Mouse (Mus musculus): ENCODE measurements around the gene Gm10681. TPM values are rescaled to one million over a fixed set of nuclear protein-coding genes. Genes with fewer than 3 reads are reported as not detected.
"Not testable (repeated sequence)": the region's sequence is repeated elsewhere in the genome, so short reads cannot be mapped to it uniquely, and the experiment has no call there.

Gm10681 gene
- polyA plus RNA-seq, 1 experiment from 2014 or later = not detected

DNA sequence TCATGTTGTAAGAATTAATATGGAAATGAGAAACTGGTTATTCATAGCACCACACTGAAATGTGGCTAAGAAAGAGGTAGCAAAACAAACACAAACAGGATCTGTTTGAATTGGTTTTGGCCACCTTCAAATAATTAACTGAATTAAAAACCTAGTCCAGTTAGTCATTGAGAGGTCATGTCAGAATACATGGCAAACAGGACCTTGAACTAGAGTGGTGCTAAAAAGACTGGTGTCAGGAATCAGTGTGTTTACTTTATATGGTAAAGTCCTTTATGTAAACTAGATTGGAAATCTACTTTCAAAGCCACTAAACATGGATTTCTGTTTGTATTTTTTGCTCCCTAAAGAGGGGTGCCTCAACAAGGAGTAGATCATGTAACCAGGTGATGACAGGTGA, 6.0 kb downstream of the Gm10681 start:
- not testable (repeated sequence) for H3K4me3 ChIP-seq (ENCODE audit: low read length); H3K4me2 ChIP-seq (ENCODE audit: low read depth, low read length); H3K9ac ChIP-seq (ENCODE audit: low read length); H3K9me3 ChIP-seq (replicated peaks; ENCODE audit: control insufficient read depth, low read length); ATAC-seq (replicated peaks; ENCODE audit: extremely low read depth, insufficient read depth, low FRiP score); H3K27ac ChIP-seq (ENCODE audit: low read length); H3K27me3 ChIP-seq (ENCODE audit: control insufficient read depth, insufficient read depth, low read length); H3K36me3 ChIP-seq (ENCODE audit: control insufficient read depth, insufficient read depth); H3K4me1 ChIP-seq (ENCODE audit: control insufficient read depth, insufficient read depth, low read length)

DNA sequence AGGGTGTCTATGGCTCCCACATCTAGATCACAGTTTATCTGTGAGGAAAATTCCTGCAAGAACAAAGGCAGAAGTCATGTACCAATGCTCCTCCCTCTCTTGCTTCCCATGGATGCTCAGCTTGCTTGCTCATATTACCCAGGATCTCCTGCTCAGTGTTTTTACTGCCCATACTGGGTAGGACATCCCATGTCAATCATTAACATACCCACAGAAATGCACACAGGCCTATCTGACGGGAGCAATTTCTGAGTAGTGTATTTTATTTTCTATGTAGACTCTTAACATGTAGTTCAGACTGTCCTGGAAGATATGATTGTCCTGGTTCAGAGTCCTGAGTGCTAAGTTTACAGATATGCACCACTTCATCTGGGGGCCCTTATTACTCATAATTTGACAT, 6.4 kb downstream of the Gm10681 start:
- H3K27ac ChIP-seq (ENCODE audit: low read length); H3K36me3 ChIP-seq (ENCODE audit: control insufficient read depth, insufficient read depth); H3K4me1 ChIP-seq (ENCODE audit: control insufficient read depth, insufficient read depth, low read length); ATAC-seq (replicated peaks; ENCODE audit: extremely low read depth, insufficient read depth, low FRiP score); H3K4me2 ChIP-seq (ENCODE audit: low read depth, low read length); H3K9ac ChIP-seq (ENCODE audit: low read length); H3K27me3 ChIP-seq (ENCODE audit: control insufficient read depth, insufficient read depth, low read length); H3K9me3 ChIP-seq (replicated peaks; ENCODE audit: control insufficient read depth, low read length); H3K4me3 ChIP-seq (ENCODE audit: low read length): not testable (repeated sequence)
- no CpG with 5 or more reads among the region's 1 CpGs for WGBS

DNA sequence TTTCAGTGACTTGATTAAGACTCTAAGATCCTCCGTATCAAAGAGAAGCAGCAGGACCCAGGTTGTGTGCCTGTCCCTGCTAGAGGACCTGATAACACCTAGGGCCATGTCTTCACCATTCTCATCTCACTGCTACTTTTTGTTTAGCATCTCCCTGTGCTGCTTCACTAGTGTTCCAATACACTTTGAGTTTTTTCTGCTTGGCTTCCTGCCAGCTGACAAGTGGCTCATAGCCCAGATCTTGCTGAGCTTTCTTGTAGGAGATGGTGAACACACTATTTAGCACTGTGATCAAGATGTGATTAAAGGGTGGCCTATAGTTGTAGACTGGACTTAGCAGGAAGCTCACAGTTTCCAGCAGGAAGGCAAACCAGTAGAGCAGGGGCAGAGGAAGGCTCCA, 7.6 kb downstream of the Gm10681 start:
- 29% methylated on average over 1 of the region's 1 CpGs for WGBS
- not testable (repeated sequence) for ATAC-seq (replicated peaks; ENCODE audit: extremely low read depth, insufficient read depth, low FRiP score); H3K27ac ChIP-seq (ENCODE audit: low read length); H3K4me1 ChIP-seq (ENCODE audit: control insufficient read depth, insufficient read depth, low read length); H3K4me2 ChIP-seq (ENCODE audit: low read depth, low read length); H3K9ac ChIP-seq (ENCODE audit: low read length); H3K36me3 ChIP-seq (ENCODE audit: control insufficient read depth, insufficient read depth); H3K9me3 ChIP-seq (replicated peaks; ENCODE audit: control insufficient read depth, low read length); H3K4me3 ChIP-seq (ENCODE audit: low read length); H3K27me3 ChIP-seq (ENCODE audit: control insufficient read depth, insufficient read depth, low read length)

DNA sequence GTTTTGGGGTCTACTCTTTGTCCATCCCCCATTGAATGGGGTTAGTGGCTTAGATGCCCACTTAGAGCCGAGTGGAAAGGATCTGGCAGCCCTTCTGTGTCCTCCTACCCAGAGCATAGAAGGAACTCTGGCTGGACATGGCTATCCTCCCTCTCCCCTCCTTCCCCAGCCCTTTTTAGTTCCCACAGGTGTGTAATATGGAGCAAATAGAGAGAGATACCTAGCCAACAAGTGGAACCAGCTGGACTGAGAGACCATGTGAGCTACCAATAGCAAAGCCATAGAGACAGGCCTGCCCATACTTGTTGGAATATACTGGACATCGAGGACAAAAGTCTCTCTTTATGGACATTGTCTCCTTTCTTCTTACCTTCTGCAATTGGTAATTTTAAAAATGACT, 20.9 kb downstream of the Gm10681 start:
- H3K4me3 ChIP-seq (ENCODE audit: low read length); H3K36me3 ChIP-seq (ENCODE audit: control insufficient read depth, insufficient read depth); ATAC-seq (replicated peaks; ENCODE audit: extremely low read depth, insufficient read depth, low FRiP score); H3K4me1 ChIP-seq (ENCODE audit: control insufficient read depth, insufficient read depth, low read length); H3K4me2 ChIP-seq (ENCODE audit: low read depth, low read length); H3K27ac ChIP-seq (ENCODE audit: low read length); H3K9me3 ChIP-seq (replicated peaks; ENCODE audit: control insufficient read depth, low read length); H3K9ac ChIP-seq (ENCODE audit: low read length); H3K27me3 ChIP-seq (ENCODE audit: control insufficient read depth, insufficient read depth, low read length): not testable (repeated sequence)
- WGBS = 69% methylated on average over 2 of the region's 2 CpGs

DNA sequence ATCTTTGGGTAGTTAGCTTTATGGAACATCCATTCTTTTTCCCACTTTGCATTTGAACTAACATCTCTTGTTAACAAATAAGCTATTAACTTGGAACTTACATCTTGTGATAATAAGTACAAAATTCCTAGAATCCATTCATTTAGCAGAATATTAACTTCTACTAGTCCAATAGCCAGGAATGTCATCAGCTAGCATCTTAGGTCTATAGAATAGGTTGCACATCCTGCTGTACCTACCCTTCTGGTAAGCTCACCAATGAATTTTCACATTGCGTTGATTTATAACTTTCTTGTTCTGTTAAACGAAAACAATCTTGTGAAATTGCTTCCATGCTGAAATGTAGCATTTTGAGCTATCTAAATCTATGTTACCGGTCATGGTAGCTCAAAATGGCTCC, 23.7 kb downstream of the Gm10681 start:
- H3K36me3 ChIP-seq (ENCODE audit: control insufficient read depth, insufficient read depth); H3K27ac ChIP-seq (ENCODE audit: low read length); H3K4me2 ChIP-seq (ENCODE audit: low read depth, low read length); H3K27me3 ChIP-seq (ENCODE audit: control insufficient read depth, insufficient read depth, low read length); H3K9me3 ChIP-seq (replicated peaks; ENCODE audit: control insufficient read depth, low read length); ATAC-seq (replicated peaks; ENCODE audit: extremely low read depth, insufficient read depth, low FRiP score); H3K4me3 ChIP-seq (ENCODE audit: low read length); H3K9ac ChIP-seq (ENCODE audit: low read length); H3K4me1 ChIP-seq (ENCODE audit: control insufficient read depth, insufficient read depth, low read length): not testable (repeated sequence)
- WGBS = no CpG with 5 or more reads among the region's 3 CpGs

DNA sequence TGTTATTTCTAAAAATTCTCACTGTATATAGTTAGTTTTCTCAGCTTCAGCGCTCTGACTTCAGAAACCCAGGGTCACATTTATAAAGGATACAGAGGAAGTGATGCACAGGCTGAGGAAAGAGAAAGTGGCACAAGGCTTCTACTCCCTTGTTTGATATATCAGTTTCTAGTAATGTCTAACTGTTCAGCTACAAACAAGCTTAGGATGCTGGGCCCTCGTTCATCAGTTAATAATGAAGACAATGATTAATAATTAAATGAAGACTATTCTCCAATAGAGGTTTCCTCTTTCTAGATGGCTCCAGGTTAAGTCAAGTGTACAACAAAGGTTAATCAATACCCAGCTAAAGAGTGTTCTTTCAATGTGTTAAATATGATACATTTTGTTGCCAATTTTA, 24.8 kb downstream of the Gm10681 start:
- H3K27me3 ChIP-seq (ENCODE audit: control insufficient read depth, insufficient read depth, low read length); H3K9ac ChIP-seq (ENCODE audit: low read length); H3K4me1 ChIP-seq (ENCODE audit: control insufficient read depth, insufficient read depth, low read length); H3K9me3 ChIP-seq (replicated peaks; ENCODE audit: control insufficient read depth, low read length); H3K27ac ChIP-seq (ENCODE audit: low read length); H3K4me3 ChIP-seq (ENCODE audit: low read length); ATAC-seq (replicated peaks; ENCODE audit: extremely low read depth, insufficient read depth, low FRiP score); H3K4me2 ChIP-seq (ENCODE audit: low read depth, low read length); H3K36me3 ChIP-seq (ENCODE audit: control insufficient read depth, insufficient read depth): not testable (repeated sequence)
- no CpG with 5 or more reads among the region's 2 CpGs for WGBS

DNA sequence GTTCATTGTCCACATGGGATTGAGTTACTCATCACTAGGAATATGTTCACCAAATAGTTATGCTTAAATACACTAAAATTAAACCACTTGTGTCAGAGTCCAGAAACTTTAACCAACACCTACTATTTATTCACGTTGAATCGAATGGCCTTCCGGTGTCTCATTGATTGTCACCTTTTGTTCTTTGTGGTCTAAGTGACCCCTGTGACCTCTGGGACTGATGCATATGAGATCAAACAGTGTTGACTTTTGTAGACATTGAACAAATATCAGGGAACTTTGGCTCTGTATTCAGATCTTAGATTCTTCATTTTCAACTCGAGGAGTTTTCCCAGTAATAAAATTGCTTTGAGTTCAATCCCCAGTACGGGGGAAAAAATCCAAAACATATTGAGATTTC, 27.9 kb downstream of the Gm10681 start:
- not testable (repeated sequence) for H3K27me3 ChIP-seq (ENCODE audit: control insufficient read depth, insufficient read depth, low read length); ATAC-seq (replicated peaks; ENCODE audit: extremely low read depth, insufficient read depth, low FRiP score); H3K27ac ChIP-seq (ENCODE audit: low read length); H3K36me3 ChIP-seq (ENCODE audit: control insufficient read depth, insufficient read depth); H3K4me2 ChIP-seq (ENCODE audit: low read depth, low read length); H3K4me1 ChIP-seq (ENCODE audit: control insufficient read depth, insufficient read depth, low read length); H3K4me3 ChIP-seq (ENCODE audit: low read length); H3K9me3 ChIP-seq (replicated peaks; ENCODE audit: control insufficient read depth, low read length); H3K9ac ChIP-seq (ENCODE audit: low read length)
- no CpG with 5 or more reads among the region's 5 CpGs for WGBS

DNA sequence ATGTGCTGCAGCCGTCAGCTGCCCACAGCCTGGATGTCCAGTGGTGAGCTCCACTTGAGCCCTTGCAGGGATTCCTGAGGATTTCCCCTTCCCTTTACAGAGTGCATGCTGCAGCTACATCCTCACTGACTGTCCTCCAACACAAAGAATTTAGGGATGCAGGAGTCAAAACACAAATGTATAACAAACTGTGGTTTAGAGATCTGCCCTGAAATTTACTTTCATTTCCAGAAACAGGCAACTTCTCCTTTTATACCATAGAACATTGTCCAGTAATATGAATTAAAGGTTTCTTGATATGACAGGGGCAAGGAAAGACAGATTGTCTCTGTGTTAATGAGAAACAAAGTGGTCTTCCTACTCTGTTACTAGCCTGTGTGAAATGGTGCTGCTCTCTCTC, 37.8 kb downstream of the Gm10681 start:
- H3K27ac ChIP-seq (ENCODE audit: low read length); H3K4me2 ChIP-seq (ENCODE audit: low read depth, low read length); H3K4me1 ChIP-seq (ENCODE audit: control insufficient read depth, insufficient read depth, low read length); H3K27me3 ChIP-seq (ENCODE audit: control insufficient read depth, insufficient read depth, low read length); H3K4me3 ChIP-seq (ENCODE audit: low read length); H3K36me3 ChIP-seq (ENCODE audit: control insufficient read depth, insufficient read depth); H3K9me3 ChIP-seq (replicated peaks; ENCODE audit: control insufficient read depth, low read length); ATAC-seq (replicated peaks; ENCODE audit: extremely low read depth, insufficient read depth, low FRiP score); H3K9ac ChIP-seq (ENCODE audit: low read length): not testable (repeated sequence)
- no CpG with 5 or more reads among the region's 1 CpGs for WGBS

DNA sequence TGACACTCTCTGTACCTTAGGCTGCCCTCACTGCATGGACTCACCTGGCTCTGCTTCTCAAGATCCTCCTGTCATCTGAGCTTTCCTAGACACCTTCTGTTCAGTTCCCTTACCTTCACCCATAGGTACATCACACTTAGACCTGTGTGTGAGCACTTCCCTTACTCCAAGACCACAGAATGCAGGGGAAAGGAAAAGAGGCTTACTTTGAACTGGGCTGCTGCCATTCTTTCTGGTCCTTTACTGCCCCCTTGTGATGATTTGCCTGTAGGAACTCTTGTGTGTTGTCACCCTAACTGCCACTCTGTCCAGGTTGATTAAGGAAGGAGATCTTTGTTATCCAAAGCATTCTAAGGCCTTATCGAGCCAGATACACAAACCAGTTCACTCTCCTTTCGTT, 38.4 kb downstream of the Gm10681 start:
- not testable (repeated sequence) for H3K27me3 ChIP-seq (ENCODE audit: control insufficient read depth, insufficient read depth, low read length); H3K4me2 ChIP-seq (ENCODE audit: low read depth, low read length); H3K9me3 ChIP-seq (replicated peaks; ENCODE audit: control insufficient read depth, low read length); H3K27ac ChIP-seq (ENCODE audit: low read length); H3K9ac ChIP-seq (ENCODE audit: low read length); H3K4me3 ChIP-seq (ENCODE audit: low read length); H3K4me1 ChIP-seq (ENCODE audit: control insufficient read depth, insufficient read depth, low read length); ATAC-seq (replicated peaks; ENCODE audit: extremely low read depth, insufficient read depth, low FRiP score); H3K36me3 ChIP-seq (ENCODE audit: control insufficient read depth, insufficient read depth)
- no CpG with 5 or more reads among the region's 2 CpGs for WGBS

GRCm38 (mm10) chr3:98548495-98548894, 40.1 kb downstream of the Gm10681 start:
- not testable (repeated sequence) for H3K9me3 ChIP-seq (replicated peaks; ENCODE audit: control insufficient read depth, low read length); H3K36me3 ChIP-seq (ENCODE audit: control insufficient read depth, insufficient read depth); H3K4me1 ChIP-seq (ENCODE audit: control insufficient read depth, insufficient read depth, low read length); H3K4me3 ChIP-seq (ENCODE audit: low read length); H3K27me3 ChIP-seq (ENCODE audit: control insufficient read depth, insufficient read depth, low read length); H3K9ac ChIP-seq (ENCODE audit: low read length); H3K4me2 ChIP-seq (ENCODE audit: low read depth, low read length); ATAC-seq (replicated peaks; ENCODE audit: extremely low read depth, insufficient read depth, low FRiP score); H3K27ac ChIP-seq (ENCODE audit: low read length)
- no CpG with 5 or more reads among the region's 1 CpGs for WGBS
